Mouse (Mus musculus): ENCODE measurements around the gene Sh3glb2. TPM values are rescaled to one million over a fixed set of nuclear protein-coding genes. Genes with fewer than 3 reads are reported as not detected.

The Sh3glb2 gene
- polyA plus RNA-seq, 1 experiment, result 21.8 TPM

GRCm38 (mm10) chr2:30392114-30392576 is 33.0 kb upstream of the Sh3glb2 start, which contains the start of gene Dolpp1:
Gene Dolpp1, plus strand, starts transcription at chr2:30392254.
- no peaks in the 10 kb centered on the region for H3K36me3 ChIP-seq (ENCODE audit: control insufficient read depth, insufficient read depth, low read length)
- H3K4me3 ChIP-seq (ENCODE audit: control insufficient read depth, low read depth, low read length), result peak within 1 kb of the TSS; percentile 95
- no peak for TF ChIP-seq CTCF (IDR thresholded peaks at IDR 0.05; ENCODE audit: control insufficient read depth, insufficient read depth, insufficient replicate concordance, low read depth, low read length)
- TF ChIP-seq POLR2A (IDR thresholded peaks at IDR 0.05; ENCODE audit: control insufficient read depth, low read depth, low read length), result peak; percentile 50
- peak within 1 kb of the TSS; percentile 98 for H3K27ac ChIP-seq (ENCODE audit: control insufficient read depth, insufficient read depth, low read depth, low read length)
- H3K27me3 ChIP-seq (ENCODE audit: control insufficient read depth, insufficient read depth, low read length), result no peaks in the 10 kb centered on the region
- peaks cover 15% of the 10 kb centered on the region for H3K4me1 ChIP-seq (ENCODE audit: control insufficient read depth, insufficient read depth, low read length)

GRCm38 (mm10) chr2:30389000-30389399 is 29.9 kb upstream of the Sh3glb2 start:
- Histone ChIP-seq H3K36me3 (ENCODE audit: control insufficient read depth, insufficient read depth, low read length) (no peaks in the 10 kb centered on the region), H3K27me3 (ENCODE audit: control insufficient read depth, insufficient read depth, low read length) (no peaks in the 10 kb centered on the region), H3K4me1 (ENCODE audit: control insufficient read depth, insufficient read depth, low read length) (peaks cover 15% of the 10 kb centered on the region), H3K4me3 (ENCODE audit: control insufficient read depth, low read depth, low read length) (no peak overlapping the region), H3K27ac (ENCODE audit: control insufficient read depth, insufficient read depth, low read depth, low read length) (no peak overlapping the region)
- no peak for TF ChIP-seq CTCF (IDR thresholded peaks at IDR 0.05; ENCODE audit: control insufficient read depth, insufficient read depth, insufficient replicate concordance, low read depth, low read length)
- TF ChIP-seq POLR2A (IDR thresholded peaks at IDR 0.05; ENCODE audit: control insufficient read depth, low read depth, low read length), result no peak

- H3K36me3 ChIP-seq (ENCODE audit: control insufficient read depth, insufficient read depth, low read length), result no peaks in the 10 kb centered on the region; the same call in 1 of the 2 replicates
- H3K4me3 ChIP-seq (ENCODE audit: control insufficient read depth, low read depth, low read length), result no peak overlapping the region
- H3K27ac ChIP-seq (ENCODE audit: control insufficient read depth, insufficient read depth, low read depth, low read length), result no peak overlapping the region
- no peaks in the 10 kb centered on the region for H3K27me3 ChIP-seq (ENCODE audit: control insufficient read depth, insufficient read depth, low read length)
- peaks cover 7% of the 10 kb centered on the region for H3K4me1 ChIP-seq (ENCODE audit: control insufficient read depth, insufficient read depth, low read length)
- TF ChIP-seq POLR2A (IDR thresholded peaks at IDR 0.05; ENCODE audit: control insufficient read depth, low read depth, low read length) (no peak), CTCF (IDR thresholded peaks at IDR 0.05; ENCODE audit: control insufficient read depth, insufficient read depth, insufficient replicate concordance, low read depth, low read length) (no peak)
These were observed 27.8 kb upstream of the Sh3glb2 start for GRCm38 (mm10) chr2:30386913-30387312.

GRCm38 (mm10) chr2:30385591-30385990 is 26.5 kb upstream of the Sh3glb2 start:
- no peaks in the 10 kb centered on the region for H3K27me3 ChIP-seq (ENCODE audit: control insufficient read depth, insufficient read depth, low read length)
- H3K4me3 ChIP-seq (ENCODE audit: control insufficient read depth, low read depth, low read length), result no peak overlapping the region
- TF ChIP-seq POLR2A (IDR thresholded peaks at IDR 0.05; ENCODE audit: control insufficient read depth, low read depth, low read length), result no peak
- no peak for TF ChIP-seq CTCF (IDR thresholded peaks at IDR 0.05; ENCODE audit: control insufficient read depth, insufficient read depth, insufficient replicate concordance, low read depth, low read length)
- H3K36me3 ChIP-seq (ENCODE audit: control insufficient read depth, insufficient read depth, low read length), result no peaks in the 10 kb centered on the region; the same call in 1 of the 2 replicates
- no peak overlapping the region for H3K27ac ChIP-seq (ENCODE audit: control insufficient read depth, insufficient read depth, low read depth, low read length)
- H3K4me1 ChIP-seq (ENCODE audit: control insufficient read depth, insufficient read depth, low read length), result no peaks in the 10 kb centered on the region; the same call in none of the 2 replicates

GRCm38 (mm10) chr2:30384814-30385213 is 25.7 kb upstream of the Sh3glb2 start:
- no peak overlapping the region for H3K4me3 ChIP-seq (ENCODE audit: control insufficient read depth, low read depth, low read length)
- H3K27ac ChIP-seq (ENCODE audit: control insufficient read depth, insufficient read depth, low read depth, low read length), result no peak overlapping the region
- no peak for TF ChIP-seq POLR2A (IDR thresholded peaks at IDR 0.05; ENCODE audit: control insufficient read depth, low read depth, low read length)
- no peak for TF ChIP-seq CTCF (IDR thresholded peaks at IDR 0.05; ENCODE audit: control insufficient read depth, insufficient read depth, insufficient replicate concordance, low read depth, low read length)
- H3K27me3 ChIP-seq (ENCODE audit: control insufficient read depth, insufficient read depth, low read length), result no peaks in the 10 kb centered on the region
- no peaks in the 10 kb centered on the region; the same call in 1 of the 2 replicates for H3K36me3 ChIP-seq (ENCODE audit: control insufficient read depth, insufficient read depth, low read length)
- no peaks in the 10 kb centered on the region; the same call in none of the 2 replicates for H3K4me1 ChIP-seq (ENCODE audit: control insufficient read depth, insufficient read depth, low read length)

GRCm38 (mm10) chr2:30381377-30381725 is 22.2 kb upstream of the Sh3glb2 start:
- H3K4me3 ChIP-seq (ENCODE audit: control insufficient read depth, low read depth, low read length), result no peak overlapping the region
- no peaks in the 10 kb centered on the region; the same call in 1 of the 2 replicates for H3K36me3 ChIP-seq (ENCODE audit: control insufficient read depth, insufficient read depth, low read length)
- no peaks in the 10 kb centered on the region for H3K27me3 ChIP-seq (ENCODE audit: control insufficient read depth, insufficient read depth, low read length)
- no peak for TF ChIP-seq POLR2A (IDR thresholded peaks at IDR 0.05; ENCODE audit: control insufficient read depth, low read depth, low read length)
- no peak for TF ChIP-seq CTCF (IDR thresholded peaks at IDR 0.05; ENCODE audit: control insufficient read depth, insufficient read depth, insufficient replicate concordance, low read depth, low read length)
- H3K27ac ChIP-seq (ENCODE audit: control insufficient read depth, insufficient read depth, low read depth, low read length), result no peak overlapping the region
- H3K4me1 ChIP-seq (ENCODE audit: control insufficient read depth, insufficient read depth, low read length), result no peaks in the 10 kb centered on the region; the same call in none of the 2 replicates

GRCm38 (mm10) chr2:30380564-30381376 is 21.6 kb upstream of the Sh3glb2 start:
- Histone ChIP-seq H3K36me3 (ENCODE audit: control insufficient read depth, insufficient read depth, low read length) (no peaks in the 10 kb centered on the region; the same call in 1 of the 2 replicates), H3K4me3 (ENCODE audit: control insufficient read depth, low read depth, low read length) (no peak overlapping the region), H3K27ac (ENCODE audit: control insufficient read depth, insufficient read depth, low read depth, low read length) (no peak overlapping the region), H3K4me1 (ENCODE audit: control insufficient read depth, insufficient read depth, low read length) (no peaks in the 10 kb centered on the region; the same call in none of the 2 replicates), H3K27me3 (ENCODE audit: control insufficient read depth, insufficient read depth, low read length) (no peaks in the 10 kb centered on the region)
- TF ChIP-seq CTCF (IDR thresholded peaks at IDR 0.05; ENCODE audit: control insufficient read depth, insufficient read depth, insufficient replicate concordance, low read depth, low read length) (no peak), POLR2A (IDR thresholded peaks at IDR 0.05; ENCODE audit: control insufficient read depth, low read depth, low read length) (no peak)
